Mouse (Mus musculus): ENCODE data around the gene 1500009L16Rik.
A peak's percentile ranks its signal among the peaks of the same experiment; 100 is the strongest.

The 1500009L16Rik gene

DNA sequence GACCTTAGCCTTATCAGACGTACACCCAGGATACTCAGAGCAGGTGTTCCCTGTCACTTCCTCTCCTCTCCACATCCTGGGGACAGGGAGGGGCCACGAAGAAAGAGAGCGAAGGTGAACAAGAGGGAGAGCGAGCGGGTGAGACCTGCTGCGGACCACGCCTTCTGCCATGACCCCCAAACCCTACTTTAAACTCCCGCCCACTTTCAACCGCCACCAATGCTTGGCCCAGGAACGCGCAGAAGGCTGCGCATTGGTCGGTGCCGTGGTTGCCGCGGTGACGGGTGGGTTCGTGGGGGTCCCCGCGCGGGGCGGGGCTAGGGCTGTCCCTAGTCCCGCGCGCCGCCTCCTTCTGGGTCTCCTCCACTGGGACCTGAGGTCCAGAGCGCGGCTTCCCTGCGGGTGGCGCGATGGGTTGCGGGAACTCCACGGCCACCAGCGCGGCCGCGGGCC, at the start of gene 1500009L16Rik:
Gene 1500009L16Rik (plus strand): TSS at position 287 of the 453 bp plus-strand sequence.
- DNase-seq (ENCODE audit: low spot score) = no peak

- DNase-seq (ENCODE audit: low spot score) = no peak
These were observed 41.3 kb upstream of the 1500009L16Rik start for GRCm38 (mm10) chr10:83681334-83681733.

- DNase-seq (ENCODE audit: low spot score) = no peak
These were observed 34.5 kb upstream of the 1500009L16Rik start for GRCm38 (mm10) chr10:83688215-83688614.

DNA sequence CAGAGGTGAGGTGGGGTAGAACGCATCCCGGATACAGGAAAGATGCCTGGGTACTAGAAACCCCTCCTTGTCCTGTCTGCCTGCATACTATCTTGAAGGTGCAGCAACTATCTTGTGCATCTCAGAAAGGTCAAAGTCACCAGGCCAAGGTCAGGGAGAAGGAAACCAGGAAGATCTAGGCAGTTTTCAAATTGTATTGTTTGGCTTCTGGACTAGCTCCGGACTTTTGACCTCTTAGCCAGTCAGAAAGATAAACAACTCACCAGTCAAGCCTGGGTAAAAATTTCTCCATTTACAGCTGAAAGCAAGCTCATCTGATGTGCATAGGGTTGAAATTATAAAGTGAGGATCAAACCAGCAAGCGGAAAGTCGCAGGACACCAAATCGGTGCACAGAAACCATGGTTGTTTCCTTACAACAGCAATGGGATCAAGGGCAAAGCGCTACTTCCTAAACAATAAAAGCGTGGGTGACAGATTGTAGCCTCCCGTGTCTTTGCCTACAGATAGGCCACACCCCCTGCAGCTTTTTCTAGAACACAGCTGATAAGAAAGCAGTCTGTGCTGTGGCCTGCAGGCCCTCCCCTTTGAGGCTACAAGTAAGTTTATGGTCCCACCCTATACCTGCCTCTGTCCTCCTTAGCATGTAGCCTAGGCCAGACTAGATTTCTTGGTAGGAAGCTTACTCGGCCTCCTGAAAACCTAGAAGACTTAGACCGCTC, 30.3 kb upstream of the 1500009L16Rik start:
- no peak for DNase-seq (ENCODE audit: low spot score)

- DNase-seq (ENCODE audit: low spot score) = no peak
These were observed 26.4 kb upstream of the 1500009L16Rik start for GRCm38 (mm10) chr10:83696226-83696625.

GRCm38 (mm10) chr10:83706628-83707027, 16.0 kb upstream of the 1500009L16Rik start:
- DNase-seq (ENCODE audit: low spot score) = no peak

- no peak for DNase-seq (ENCODE audit: low spot score)
These were observed 12.7 kb upstream of the 1500009L16Rik start for GRCm38 (mm10) chr10:83709920-83710319.

GRCm38 (mm10) chr10:83711769-83712168, 10.9 kb upstream of the 1500009L16Rik start:
- DNase-seq (ENCODE audit: low spot score) = no peak

GRCm38 (mm10) chr10:83718855-83719474, 3.7 kb upstream of the 1500009L16Rik start:
- DNase-seq (ENCODE audit: low spot score) = no peak

GRCm38 (mm10) chr10:83723055-83723454, 390 bp downstream of the 1500009L16Rik start:
- no peak for DNase-seq (ENCODE audit: low spot score)

DNA sequence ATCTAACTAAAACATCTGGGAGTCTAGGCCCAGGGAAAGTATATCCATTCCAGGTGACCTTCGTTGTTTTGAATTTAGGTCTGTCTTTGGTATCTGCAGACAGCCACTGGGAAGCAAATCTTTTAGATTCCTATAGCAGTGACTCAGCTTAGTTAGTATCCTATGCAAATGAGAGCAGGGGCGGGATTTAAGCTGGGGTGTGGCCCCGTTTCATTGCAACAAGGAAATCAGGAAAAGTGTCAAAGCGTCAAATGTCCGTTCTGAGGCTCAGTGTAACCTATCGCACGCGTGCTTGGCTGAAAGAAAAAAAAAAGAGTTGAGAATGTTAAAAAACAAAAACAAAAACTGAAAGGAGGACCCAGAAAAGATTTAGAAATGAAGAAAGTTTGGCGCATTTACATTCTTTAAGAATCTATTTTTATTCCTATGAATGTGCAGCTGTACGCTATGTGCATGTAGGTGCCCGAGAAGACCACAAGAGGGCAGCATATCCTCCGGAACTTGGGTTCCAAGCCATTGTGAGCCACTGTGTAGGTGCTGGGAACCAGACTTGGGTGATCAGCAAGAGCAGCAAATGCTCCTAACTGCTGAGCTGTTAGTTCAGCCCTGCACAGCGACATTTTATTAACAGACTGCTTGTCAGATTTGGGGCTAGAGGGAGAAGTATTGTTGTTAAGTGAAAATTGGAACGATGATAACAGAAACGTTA, 1.8 kb downstream of the 1500009L16Rik start:
- no peak for DNase-seq (ENCODE audit: low spot score)

- DNase-seq (ENCODE audit: low spot score) = no peak
These were observed 3.5 kb downstream of the 1500009L16Rik start for GRCm38 (mm10) chr10:83726164-83726563.

- DNase-seq (ENCODE audit: low spot score) = no peak
These were observed 5.2 kb downstream of the 1500009L16Rik start for GRCm38 (mm10) chr10:83727846-83728245.

DNA sequence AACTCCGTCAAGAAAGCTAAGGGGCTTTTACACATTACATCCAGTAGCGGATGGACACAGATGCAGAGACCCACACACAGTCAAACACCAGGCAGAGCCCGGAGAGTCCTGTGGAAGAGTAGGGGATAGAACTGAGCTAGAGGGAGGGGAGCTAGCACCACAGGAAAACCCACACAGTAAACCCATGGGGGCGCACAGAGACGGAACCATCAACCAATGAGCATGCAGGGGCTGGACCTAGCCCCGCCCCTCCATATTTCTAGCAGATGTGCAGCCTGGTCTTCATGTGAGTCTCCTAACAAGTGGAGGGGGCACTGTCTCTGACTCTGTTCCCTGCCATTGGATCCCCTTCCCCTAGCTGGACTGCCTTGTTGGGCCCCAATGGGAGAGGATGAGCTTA, 5.9 kb downstream of the 1500009L16Rik start:
- DNase-seq (ENCODE audit: low spot score) = no peak

DNA sequence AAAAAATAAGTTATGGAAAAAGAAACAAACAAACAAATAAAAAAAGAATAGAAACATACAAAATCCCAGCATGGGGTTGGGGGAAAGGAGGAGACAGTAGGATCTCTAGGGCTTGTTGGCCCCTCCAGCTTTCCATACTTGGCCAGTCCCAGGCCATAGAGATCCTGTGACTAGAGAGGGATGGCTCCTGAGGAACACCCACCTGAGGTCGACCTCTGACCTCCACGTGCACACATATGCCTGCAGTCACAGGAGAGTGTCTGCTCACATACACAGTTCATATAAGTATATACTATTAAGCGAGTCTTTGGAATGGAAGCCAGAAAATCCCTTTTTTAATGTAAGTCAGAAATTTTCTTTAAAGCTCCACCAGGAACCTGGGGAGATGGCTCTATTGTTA, 6.4 kb downstream of the 1500009L16Rik start:
- no peak for DNase-seq (ENCODE audit: low spot score)

GRCm38 (mm10) chr10:83729492-83729891, 6.8 kb downstream of the 1500009L16Rik start:
- peak; percentile 62 for DNase-seq (ENCODE audit: low spot score)

- no peak for DNase-seq (ENCODE audit: low spot score)
These were observed 11.1 kb downstream of the 1500009L16Rik start for GRCm38 (mm10) chr10:83733725-83734124.

DNA sequence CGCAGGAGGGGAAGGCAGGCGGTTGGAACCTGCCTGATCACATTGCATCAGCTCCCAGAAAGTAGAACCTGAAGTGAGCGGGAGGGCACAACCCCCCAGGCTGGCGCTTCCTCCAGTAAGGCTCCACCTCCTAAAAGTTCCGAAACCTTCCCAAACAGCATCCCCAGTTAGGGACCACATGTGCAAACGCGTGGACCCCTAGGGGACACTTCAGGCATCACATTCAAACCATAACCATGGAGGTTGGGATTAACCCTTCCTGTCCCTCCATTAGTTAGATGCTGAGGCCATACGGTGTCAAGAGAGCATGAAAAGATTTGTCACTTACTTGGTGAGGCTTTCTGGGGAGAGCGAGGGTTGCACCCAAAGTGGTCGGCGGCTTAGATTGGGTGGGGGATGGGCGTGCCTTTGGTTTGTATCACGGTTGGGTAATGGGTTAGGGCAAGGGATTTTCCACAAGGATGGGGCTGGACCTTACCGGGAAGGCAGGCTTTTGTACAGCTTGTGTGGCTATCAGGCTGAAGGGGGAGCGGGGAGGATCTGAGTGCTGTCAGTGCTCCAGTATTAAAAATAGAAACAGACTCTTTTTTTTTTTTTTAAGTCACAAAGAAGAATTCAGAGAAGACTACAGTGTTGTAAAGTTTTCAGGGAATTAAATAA, 16.5 kb downstream of the 1500009L16Rik start:
- no peak for DNase-seq (ENCODE audit: low spot score)

DNA sequence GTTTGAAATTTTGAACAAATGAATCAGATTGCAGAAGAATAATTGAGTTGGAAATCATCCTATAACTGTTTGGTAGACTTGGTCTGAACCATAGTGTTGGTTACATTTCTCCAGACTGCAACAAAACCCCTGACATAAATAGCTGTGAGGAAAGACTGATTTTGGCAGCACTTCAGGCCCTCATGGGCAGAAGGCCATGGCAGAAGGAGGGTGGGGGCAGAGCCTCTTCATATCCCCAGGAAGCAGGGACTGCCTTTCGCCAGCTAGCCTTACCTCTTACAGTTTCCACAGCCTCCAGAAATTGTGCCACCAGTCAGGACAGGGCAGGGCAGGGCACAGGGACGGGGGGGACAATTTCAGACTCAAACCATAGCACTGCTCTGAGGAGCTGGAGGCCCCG, 22.0 kb downstream of the 1500009L16Rik start:
- no peak for DNase-seq (ENCODE audit: low spot score)

- no peak for DNase-seq (ENCODE audit: low spot score)
These were observed 30.4 kb downstream of the 1500009L16Rik start for GRCm38 (mm10) chr10:83753056-83753455.

- DNase-seq (ENCODE audit: low spot score) = no peak
These were observed 34.8 kb downstream of the 1500009L16Rik start for GRCm38 (mm10) chr10:83757343-83757962.

- no peak for DNase-seq (ENCODE audit: low spot score)
These were observed 36.1 kb downstream of the 1500009L16Rik start for GRCm38 (mm10) chr10:83758732-83759131.

All from spleen, adult 12 weeks (tissue).